Mouse (Mus musculus) testis, adult 2 months (tissue): Measurements from ENCODE around the gene Mxi1.

Source experiments
- CTCF ChIP-seq: fragments of 200-500 bp; IDR thresholded peaks from 2 replicates; pipeline ENCODE4 v1.5.1; 2012; ENCODE audit warnings: low read depth, mild to moderate bottlenecking, inconsistent platforms, low read length, moderate library complexity; ENCODE audit not compliant: control insufficient read depth, insufficient read depth, insufficient replicate concordance
- POLR2A ChIP-seq: fragments of 200-500 bp; IDR thresholded peaks from 2 replicates; pipeline ENCODE4 v1.6.1; 2012; ENCODE audit warnings: low read depth, mild to moderate bottlenecking, inconsistent platforms, low read length, moderate library complexity; ENCODE audit not compliant: control insufficient read depth

DNA sequence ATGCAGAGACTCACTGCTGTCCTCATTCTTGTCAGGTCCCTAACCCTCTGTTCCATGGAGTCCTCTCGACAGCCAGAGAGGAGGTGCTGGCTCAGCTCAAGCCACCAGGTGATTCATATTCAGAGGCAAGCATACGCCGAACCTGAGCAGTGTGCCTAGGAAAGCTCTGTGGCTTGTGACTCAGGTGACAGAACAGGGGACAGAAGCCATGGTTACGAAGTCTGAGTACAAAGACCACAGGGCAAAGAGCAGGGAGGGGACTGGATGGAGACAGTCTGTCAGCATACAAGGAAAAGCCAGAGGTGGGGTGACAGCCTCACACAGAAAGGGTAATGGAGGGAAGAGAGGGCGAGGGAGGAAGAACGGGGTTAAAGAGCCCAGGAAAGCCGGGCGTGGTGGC, 4.7 kb upstream of the Mxi1 start:
- TF ChIP-seq POLR2A (no peak), CTCF (no peak)
